Mouse (Mus musculus) megakaryocyte, adult 5-6 weeks (primary cell): ENCODE data around the gene Cdc5l. TPM values are rescaled to one million over a fixed set of nuclear protein-coding genes. Genes with fewer than 3 reads are reported as not detected.
"Not testable (repeated sequence)": the region's sequence is repeated elsewhere in the genome, so short reads cannot be mapped to it uniquely, and the experiment has no call there.

Source experiments
- ATAC-seq: 2 replicates; pipeline ENCODE4 v1.8.0; 2016; ENCODE audit warnings: mild to moderate bottlenecking, inconsistent platforms; ENCODE audit not compliant: poor library complexity, severe bottlenecking
- total RNA-seq, 2 experiments: library from RNA; stranded (forward) in 1 of 2; stranded (reverse) in 1 of 2; fragments of 153-499, 151-499 nt in 1 of 2; fragments of 221-1000, 200-1000 nt in 1 of 2; gene quantifications; 2 replicates each; pipeline versions ENCODE4 v1.2.3 to v1.2.4; 2015 to 2017

The Cdc5l gene
- 58.1 and 60.7 TPM in 2 replicates for total RNA-seq (2015)
- total RNA-seq (2017) = 106 and 112 TPM in 2 replicates

DNA sequence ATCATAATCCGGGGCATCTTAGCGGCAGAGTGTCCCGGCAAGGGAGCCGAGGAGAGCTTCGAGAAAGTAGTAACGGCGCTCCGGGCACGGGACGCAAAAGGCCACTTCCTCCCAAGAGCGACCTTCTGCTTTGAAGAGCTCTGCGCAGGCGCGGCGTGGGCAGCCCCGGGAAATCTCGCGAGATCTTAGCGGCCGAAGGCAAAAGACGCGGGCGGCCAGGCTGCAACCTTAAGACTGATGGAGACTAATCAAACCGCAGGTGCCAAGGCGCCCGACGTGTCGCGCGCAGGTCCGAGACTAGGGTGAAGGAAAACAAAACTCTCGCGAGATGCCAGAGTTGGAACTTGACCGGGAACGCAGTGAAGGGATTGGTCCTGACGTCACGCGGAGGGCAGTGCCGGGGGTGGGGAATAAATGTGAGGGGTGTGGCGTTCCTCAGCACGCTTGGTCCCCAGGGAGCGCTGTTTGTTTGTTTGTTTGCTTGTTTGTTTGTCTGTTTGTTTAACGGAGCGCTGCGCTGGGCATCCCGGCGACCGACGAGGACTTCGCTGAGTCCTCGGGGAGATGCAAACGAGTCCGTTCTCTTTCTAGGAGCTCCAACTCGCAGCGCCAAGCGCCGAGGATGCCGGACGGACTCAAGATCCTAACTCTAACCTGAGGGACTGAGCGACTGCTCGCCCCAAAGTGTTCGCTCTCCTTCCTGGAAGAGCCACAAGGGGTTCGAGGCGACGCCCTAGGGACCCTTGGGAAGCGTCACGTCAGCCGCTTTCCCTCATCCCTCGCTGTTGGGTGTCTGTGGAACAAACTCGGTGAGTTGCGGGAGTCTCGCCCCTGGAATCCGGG, at the start of gene Cdc5l:
Gene Cdc5l (minus strand): TSS at position 319 of the 843 bp plus-strand sequence.
- ATAC-seq = peak; percentile 95

DNA sequence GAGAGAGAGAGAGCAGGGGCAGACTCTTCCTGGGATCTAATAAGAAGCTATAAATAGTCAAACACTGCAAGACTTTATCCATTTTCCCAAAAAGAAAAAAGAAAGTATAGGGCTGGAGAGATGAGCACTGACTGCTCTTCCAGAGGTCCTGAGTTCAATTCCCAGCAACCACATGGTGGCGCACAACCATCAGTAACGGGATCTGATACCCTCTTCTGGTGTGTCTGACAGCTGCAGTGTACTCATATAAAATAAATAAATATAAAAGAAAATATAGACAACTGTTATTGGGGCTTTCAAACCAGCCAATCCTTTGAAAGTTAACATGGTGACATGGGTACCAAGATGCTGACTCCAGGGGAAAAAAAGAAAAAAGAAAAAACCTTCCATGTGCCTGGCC, 46.9 kb upstream of the Cdc5l start:
- no peak for ATAC-seq

DNA sequence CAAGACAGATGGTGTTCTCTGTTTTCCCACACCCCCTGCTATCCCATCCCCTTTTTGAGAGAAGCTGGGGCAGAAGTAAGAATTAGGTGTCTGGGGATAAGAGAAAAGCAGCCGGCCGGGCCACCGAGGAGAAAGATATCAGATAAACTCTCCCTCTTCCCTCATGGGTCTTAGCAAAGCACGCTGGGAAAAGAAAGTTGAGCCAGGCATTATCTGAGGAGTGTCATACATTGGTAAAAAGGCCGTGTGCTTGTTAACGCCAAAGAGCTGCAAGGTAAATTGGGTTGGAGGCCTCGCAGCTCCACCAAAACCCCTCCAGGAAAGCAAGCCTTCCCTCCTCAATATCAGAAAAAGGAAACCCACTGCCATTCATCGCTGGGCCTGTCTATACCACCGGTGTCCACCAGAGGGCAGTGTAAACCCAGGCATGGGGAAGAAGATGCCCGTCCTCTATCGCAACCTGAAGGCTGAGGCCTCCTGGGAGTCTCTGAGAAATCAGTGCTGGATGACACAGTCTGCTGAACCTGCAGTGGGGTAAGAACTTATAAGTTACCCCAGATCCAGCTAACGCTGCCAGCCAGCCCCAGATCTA, 44.8 kb upstream of the Cdc5l start:
- ATAC-seq = peak; percentile 89

DNA sequence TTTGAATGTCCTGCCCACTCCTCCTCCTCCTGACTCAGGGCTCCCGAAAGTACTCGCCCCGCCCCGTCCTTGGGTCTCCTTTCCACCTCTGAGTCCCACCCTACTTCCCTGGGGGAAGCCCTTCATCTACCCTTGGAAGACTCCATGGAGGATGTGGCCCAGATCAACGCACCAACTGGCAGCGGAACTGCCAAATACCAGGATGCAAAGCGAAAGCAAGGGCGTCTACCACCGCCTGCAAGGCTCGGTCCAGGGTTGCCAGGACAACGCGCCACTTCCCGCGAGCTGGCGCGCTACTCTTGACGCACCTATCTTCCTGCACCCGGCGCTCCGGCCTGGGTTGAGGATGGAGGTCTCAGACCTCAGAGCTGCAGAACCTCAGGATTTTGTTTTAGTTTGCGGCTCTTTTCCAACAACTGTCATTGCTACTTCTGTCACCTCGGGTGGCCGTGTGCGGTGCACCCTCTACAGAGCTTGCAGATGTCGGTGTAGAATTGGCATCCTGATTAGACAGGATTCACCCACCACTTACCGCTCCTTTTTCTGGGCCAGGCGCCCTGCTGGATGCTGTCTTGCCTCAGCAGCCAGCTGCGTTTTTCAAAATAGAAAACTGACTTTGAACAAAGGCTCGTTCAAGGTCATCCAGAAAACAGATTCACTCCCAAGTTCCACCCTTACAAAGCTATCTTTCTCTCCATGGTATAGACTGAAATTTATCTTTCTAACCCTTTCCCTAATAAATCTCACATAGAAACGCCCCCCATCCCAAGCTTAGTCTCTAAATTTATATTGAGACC, 41.3 kb upstream of the Cdc5l start, which contains the start of gene Spats1:
Gene Spats1 (minus strand): TSS at position 747 of the 797 bp plus-strand sequence.
- peak; percentile 80 for ATAC-seq

GRCm38 (mm10) chr17:45474146-45474545, 40.6 kb upstream of the Cdc5l start:
- ATAC-seq = no peak

DNA sequence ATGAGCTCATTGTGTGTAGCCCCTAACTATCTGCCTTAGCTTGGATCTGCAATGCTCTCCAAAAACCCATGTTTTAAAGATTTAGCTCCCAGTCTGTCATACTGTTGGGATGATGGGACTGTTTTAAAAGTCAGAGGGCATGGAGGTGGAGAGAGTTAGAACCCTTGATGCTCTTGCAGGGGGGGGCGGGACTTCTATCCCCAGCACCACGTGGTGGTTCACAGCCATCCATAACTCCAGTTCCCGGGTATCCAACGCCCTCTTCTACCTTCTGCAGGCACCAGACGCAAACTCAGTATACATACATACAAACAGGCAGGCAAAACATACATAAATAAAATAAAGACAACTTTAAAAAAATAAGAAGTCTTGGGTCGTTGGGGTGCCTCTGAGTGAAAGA, 40.1 kb upstream of the Cdc5l start:
- ATAC-seq = no peak

DNA sequence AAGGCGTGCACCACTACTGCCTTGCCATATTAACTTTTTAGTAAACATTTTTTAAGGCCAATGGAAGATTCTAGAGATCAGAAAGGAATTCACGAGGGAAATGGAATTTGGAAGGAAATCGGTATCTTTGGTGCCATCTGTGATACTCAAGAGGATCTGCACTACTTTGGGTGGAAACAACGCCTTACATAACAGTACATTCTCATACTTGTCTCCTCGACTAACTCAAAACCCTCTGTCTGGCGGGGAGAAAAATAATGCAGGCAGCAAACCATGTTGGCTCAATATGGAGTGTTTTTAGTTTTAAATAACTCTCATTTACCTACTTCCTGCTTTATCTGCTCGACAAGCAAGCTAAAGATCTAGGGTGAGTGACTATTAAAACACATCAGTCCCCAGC, 37.2 kb upstream of the Cdc5l start:
- ATAC-seq = no peak

GRCm38 (mm10) chr17:45468302-45468701, 34.8 kb upstream of the Cdc5l start:
- ATAC-seq = no peak

- no peak for ATAC-seq
These were observed 33.2 kb upstream of the Cdc5l start for GRCm38 (mm10) chr17:45466701-45467100.

DNA sequence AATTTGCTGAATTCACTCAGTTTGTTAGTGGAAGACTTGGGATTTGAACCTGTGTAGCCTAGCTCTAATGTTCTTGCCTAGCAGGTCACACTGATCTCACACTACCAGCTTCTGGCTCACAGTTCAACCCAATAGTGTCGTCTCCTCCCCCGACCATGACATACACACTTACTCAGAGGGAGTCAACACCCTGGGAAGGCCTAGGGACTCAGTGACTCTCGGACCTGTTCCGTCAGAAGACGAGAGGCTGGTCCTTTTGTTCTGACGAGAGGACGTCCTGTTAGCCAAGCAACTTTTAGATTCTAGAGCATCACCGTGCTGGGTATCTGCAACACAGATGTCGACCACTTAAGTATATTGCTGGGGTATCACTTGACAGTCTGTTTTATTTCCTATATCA, 30.7 kb upstream of the Cdc5l start:
- no peak for ATAC-seq

GRCm38 (mm10) chr17:45462506-45462905, 29.0 kb upstream of the Cdc5l start:
- ATAC-seq = no peak

GRCm38 (mm10) chr17:45459062-45459461, 25.5 kb upstream of the Cdc5l start:
- no peak for ATAC-seq

- ATAC-seq = no peak
These were observed 25.0 kb upstream of the Cdc5l start for GRCm38 (mm10) chr17:45458516-45458915.

GRCm38 (mm10) chr17:45457487-45457886, 23.9 kb upstream of the Cdc5l start:
- ATAC-seq = no peak

DNA sequence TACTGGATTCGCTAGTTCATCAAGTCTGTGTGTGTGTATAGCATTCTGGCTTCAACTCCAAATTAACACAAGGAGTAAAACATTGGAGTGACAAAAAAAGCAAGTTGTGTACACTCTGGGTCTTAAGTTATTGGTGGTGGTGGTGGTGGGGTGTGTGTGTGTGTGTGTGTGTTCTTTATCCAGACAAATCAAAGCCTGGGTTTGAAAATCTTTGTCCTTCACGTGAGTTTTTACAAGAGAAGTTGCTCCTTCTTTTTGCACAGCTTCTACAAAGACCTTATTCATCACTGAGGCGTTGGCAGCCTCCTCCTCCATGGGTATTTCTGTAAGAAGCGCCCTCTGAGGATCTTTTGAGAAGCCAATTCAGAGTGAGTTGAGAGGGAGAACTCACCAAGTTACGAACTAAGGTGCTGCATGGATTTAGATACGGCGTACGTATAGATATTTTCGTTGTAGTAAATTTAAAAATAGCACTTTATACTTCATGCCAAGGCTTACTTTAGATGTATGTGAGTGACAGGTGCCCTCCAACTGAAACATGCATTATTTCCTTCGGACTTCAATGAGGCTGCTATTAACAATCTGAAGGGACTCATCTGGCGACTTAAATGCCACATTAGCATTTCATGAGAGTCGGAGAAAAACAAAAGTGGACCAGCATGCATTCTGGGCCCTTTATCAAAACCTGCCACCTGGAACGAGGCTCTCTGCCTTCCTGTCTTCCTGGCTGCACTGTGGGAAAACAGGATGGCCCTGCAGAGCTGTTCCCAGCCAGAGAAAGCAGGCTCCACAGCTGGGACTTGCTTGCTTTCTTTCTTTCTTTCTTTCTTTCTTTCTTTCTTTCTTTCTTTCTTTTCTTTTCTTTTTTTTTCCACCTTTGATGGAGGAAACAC, 23.0 kb upstream of the Cdc5l start:
- no peak for ATAC-seq

DNA sequence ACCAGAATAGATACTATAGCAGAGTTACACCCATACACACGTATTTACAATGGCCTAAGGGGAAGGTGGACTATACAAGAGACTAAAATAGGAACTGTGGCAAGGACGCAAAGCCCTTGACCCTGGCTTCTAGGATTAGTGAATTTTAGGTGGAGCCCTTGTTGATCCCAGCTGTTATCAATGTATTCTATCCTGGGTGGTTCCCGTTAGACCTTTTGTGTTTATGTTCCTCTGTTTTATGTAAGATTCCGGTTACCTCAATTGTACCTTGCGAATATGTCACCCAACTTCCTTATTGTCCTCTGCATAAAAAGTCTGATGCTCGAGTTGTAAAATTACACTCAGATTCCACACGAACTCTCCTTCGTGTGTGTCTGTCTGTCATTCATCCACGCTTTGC, 22.2 kb upstream of the Cdc5l start:
- not testable (repeated sequence) for ATAC-seq

- no peak for ATAC-seq
These were observed 21.3 kb upstream of the Cdc5l start for GRCm38 (mm10) chr17:45454794-45455193.

DNA sequence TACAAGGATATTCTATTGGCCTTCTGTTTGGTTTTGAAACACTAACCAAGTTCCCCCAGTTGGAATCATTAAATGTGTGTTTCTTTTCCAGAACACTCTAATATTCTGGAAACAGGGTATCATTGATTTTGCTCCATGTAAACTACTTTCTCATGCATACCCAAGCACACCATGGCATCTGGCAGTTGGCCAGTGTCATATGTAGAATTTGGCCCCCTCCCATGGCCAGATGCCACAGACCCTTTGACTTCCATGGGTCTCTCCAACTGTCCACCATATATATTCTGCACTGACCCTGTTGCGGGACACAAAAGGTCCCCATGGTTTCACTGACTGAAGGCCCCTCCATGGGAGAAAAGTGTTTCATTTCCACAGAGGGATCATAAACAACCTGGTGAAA, 18.7 kb upstream of the Cdc5l start:
- ATAC-seq = no peak

DNA sequence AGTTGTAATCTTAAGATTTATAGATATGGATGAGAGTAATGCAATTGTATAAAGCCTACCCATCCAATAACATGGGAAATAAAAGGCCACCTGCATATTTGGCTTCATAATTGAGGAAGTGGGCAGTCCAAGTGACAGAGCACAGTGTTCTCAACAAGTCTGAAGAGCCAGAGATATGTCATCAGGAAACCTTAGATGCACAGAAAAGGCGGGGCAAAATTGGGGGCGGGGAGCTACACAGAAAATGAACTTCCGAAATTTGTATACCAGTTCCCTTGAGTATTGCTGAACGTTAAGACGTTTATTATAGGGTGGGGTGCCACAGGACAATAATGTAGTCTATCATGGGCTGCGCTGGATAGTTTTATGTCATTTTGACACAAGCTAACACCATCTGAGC, 16.6 kb upstream of the Cdc5l start:
- ATAC-seq = peak; percentile 57

DNA sequence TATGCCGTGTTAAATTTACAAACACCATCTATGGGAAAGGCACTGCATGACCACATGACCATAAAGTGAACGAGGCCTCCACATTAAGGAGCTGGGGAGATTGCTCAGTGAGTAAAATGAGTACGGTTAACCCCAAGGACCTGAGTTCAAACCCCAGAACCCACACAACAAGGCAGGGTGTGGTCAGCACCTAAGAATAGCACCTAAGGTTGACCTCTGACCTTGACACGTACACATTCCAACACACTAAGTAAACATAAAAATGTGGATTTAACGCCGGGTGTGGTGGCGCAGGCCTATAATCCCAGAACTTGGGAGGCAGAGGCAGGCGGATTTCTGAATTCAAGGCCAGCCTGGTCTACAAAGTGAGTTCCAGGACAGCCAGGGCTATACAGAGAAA, 16.0 kb upstream of the Cdc5l start:
- no peak for ATAC-seq
